Mouse (Mus musculus) frontal cortex, adult (tissue): ENCODE measurements at regions not wholly inside any gene's neighbourhood (a gene's known extent, or its start where the extent isn't known, plus 50 kb on each side); places are given as distances from the start of the nearest gene placed in this dataset.
"Not testable (repeated sequence)": the region's sequence is repeated elsewhere in the genome, so short reads cannot be mapped to it uniquely, and the experiment has no call there.

ENCODE experiments used
- ATAC-seq: cut with Nextera tagmentation; 2 replicates; pipeline ENCODE4 v1.9.2; 2017; ENCODE audit warnings: mild to moderate bottlenecking, moderate library complexity, mixed read lengths; ENCODE audit not compliant: low TSS enrichment

GRCm38 (mm10) chr13:3341416-3341815 lies 196.4 kb upstream of the Gdi2 start:
- ATAC-seq: no peak

- peak; percentile 96 for ATAC-seq
These were observed 194.3 kb upstream of the Gdi2 start for GRCm38 (mm10) chr13:3343611-3344010.

- ATAC-seq: peak; percentile 96
These were observed 183.0 kb upstream of the Gdi2 start for GRCm38 (mm10) chr13:3354912-3355311.

GRCm38 (mm10) chr13:3358079-3358608 lies 179.7 kb upstream of the Gdi2 start:
- peak; percentile 21; the same call in 1 of the 2 replicates for ATAC-seq

- 0 out of 2 replicates have a peak, but pooled peaks have one; percentile 10 for ATAC-seq
These were observed 178.7 kb upstream of the Gdi2 start for GRCm38 (mm10) chr13:3358996-3359750.

- ATAC-seq: not testable (repeated sequence)
These were observed 178.1 kb upstream of the Gdi2 start for GRCm38 (mm10) chr13:3359751-3360260.

- peak; percentile 58 for ATAC-seq
These were observed 177.1 kb upstream of the Gdi2 start for GRCm38 (mm10) chr13:3360503-3361490.

GRCm38 (mm10) chr13:3372701-3373100 lies 165.2 kb upstream of the Gdi2 start:
- ATAC-seq: no peak

- not testable (repeated sequence) for ATAC-seq
These were observed 164.2 kb upstream of the Gdi2 start for GRCm38 (mm10) chr13:3373522-3374220.

- ATAC-seq: no peak
These were observed 163.1 kb upstream of the Gdi2 start for GRCm38 (mm10) chr13:3374796-3375195.

- not testable (repeated sequence) for ATAC-seq
These were observed 160.1 kb upstream of the Gdi2 start for GRCm38 (mm10) chr13:3377801-3378200.

GRCm38 (mm10) chr13:3405783-3406182 lies 132.1 kb upstream of the Gdi2 start:
- not testable (repeated sequence) for ATAC-seq

- ATAC-seq: peak; percentile 94
These were observed 131.4 kb upstream of the Gdi2 start for GRCm38 (mm10) chr13:3406236-3407017.

- ATAC-seq: not testable (repeated sequence)
These were observed 127.6 kb upstream of the Gdi2 start for GRCm38 (mm10) chr13:3410281-3410680.

GRCm38 (mm10) chr13:3417026-3417425 lies 120.8 kb upstream of the Gdi2 start:
- ATAC-seq: no peak

- ATAC-seq: not testable (repeated sequence)
These were observed 82.5 kb upstream of the Gdi2 start for GRCm38 (mm10) chr13:3455374-3455773.

- no peak for ATAC-seq
These were observed 61.0 kb upstream of the Gdi2 start for GRCm38 (mm10) chr13:3476884-3477283.

- ATAC-seq: peak; percentile 100
These were observed 59.7 kb upstream of the Gdi2 start for GRCm38 (mm10) chr13:3477997-3478728.
